Mouse (Mus musculus): Measurements from ENCODE around the gene Ilvbl.
"Not testable (repeated sequence)": the region's sequence is repeated elsewhere in the genome, so short reads cannot be mapped to it uniquely, and the experiment has no call there.

- TF ChIP-seq GATA1, TAL1 (IDR thresholded peaks at IDR 0.05; ENCODE audit: low read length): not testable (repeated sequence)
These were observed 49.1 kb upstream of the Ilvbl start for GRCm38 (mm10) chr10:78525071-78525470.

All from erythroblast, embryonic 14.5 days (primary cell).